Mouse (Mus musculus) G1E (cell line): ENCODE data around the gene Hba-a1.

ENCODE experiments used
- CTCF ChIP-seq: IDR thresholded peaks from 2 replicates; pipeline ENCODE4 v1.5.1; 2012; ENCODE audit warnings: low read depth, low read length, inconsistent platforms, mixed read lengths
- POLR2AphosphoS5 ChIP-seq: IDR thresholded peaks from 2 replicates; pipeline ENCODE4 v1.6.1; 2012; ENCODE audit warnings: low read depth, low read length, inconsistent platforms; ENCODE audit not compliant: insufficient replicate concordance

DNA sequence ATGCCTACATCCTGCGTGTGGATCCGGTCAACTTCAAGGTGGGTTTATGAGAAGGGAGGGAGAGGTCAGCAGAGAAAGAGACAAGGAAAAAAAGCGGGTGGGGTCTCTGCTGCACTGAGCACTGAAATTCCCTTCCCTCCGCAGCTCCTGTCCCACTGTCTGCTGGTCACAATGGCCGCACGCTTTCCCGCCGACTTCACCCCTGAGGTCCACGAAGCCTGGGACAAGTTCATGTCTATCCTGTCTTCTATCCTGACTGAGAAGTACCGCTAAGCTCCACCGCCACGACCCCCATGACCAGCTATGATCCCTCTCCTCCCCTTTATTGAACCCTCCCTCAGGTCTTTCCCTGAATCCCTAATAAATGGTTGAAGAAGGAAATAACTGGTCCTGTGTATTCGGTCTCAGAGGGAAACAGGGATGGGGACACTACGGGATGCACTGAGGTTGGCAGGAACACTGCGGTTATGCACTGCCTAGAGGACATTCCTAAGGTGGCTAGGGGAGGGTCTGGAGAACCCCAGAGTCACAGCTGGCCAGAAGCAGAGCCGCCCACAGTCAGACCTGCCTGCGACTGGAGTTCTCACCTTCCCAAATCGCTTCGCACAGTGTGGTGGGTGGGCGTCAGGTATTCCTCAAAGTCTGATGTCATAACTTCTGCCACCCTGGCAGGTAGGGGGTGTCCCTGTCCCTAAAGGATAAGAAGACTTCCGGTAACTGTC lies 5.4 kb upstream of the Hba-a1 start:
- no peak for TF ChIP-seq CTCF
- no peak for TF ChIP-seq POLR2AphosphoS5
